Mouse (Mus musculus): Measurements from ENCODE around the gene Prss12.
"Not testable (repeated sequence)": the region's sequence is repeated elsewhere in the genome, so short reads cannot be mapped to it uniquely, and the experiment has no call there.

The Prss12 gene

GRCm38 (mm10) chr3:123481266-123481665 is 34.6 kb downstream of the Prss12 start:
- DNase-seq: no peak

DNA sequence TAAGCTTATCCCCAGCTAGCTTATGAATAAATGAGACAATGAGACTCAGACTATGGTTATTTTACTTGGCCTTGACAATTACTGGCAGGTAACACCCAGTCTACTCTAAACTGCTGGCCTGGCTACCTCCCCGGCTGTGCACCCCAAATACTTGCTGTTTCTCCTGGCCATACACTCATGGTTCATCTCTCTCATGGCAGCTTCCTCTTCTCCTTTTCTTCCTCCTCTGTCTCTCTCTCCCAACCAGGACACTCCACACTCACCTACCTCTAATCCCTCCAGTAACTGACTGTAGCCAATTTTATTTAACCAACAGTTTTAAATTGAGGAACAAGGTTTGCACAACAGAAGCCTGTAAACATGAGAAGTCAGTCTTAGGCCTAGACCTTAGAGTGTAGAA is 45.1 kb downstream of the Prss12 start:
- DNase-seq: no peak

DNA sequence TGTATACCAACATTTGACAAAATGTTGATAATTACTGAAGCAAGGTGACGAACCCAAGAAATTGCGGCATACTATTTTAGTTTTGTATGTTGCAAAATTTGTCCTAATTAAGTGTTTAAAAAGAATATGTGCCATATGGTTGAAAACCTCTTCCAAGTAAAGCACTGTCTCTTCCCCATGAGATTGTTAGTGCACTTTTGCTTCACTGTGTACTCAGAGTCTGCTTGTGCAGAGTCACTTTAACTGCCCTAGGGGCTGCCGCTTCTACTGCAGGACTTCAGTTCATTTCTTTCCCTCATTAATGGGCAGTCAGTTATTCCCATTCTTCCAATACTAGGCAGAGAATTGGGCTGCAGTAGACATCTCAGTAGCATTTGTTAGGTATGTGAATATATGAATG is 46.5 kb downstream of the Prss12 start:
- no peak for DNase-seq

GRCm38 (mm10) chr3:123495088-123495487 is 48.4 kb downstream of the Prss12 start:
- DNase-seq: no peak

- no peak for DNase-seq
Observed at GRCm38 (mm10) chr3:123498787-123499186, 52.1 kb downstream of the Prss12 start.

DNA sequence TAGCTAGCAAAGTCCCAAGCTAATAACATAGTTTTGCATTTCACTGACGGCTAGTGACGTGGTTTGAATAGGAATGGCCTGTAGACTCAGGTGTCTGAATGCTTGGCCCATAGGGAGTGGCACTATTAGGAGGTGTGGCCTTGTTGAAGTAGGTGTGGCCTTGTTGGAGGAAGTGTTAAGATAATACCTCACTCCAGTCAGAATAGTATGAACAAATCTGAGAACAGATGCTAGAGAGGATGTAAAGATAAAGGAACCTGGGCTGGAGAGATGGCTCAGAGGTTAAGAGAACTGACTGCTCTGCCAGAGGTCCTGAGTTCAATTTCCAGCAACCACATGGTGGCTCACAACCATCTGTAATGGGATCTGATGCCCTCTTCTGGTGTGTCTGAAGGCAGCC is 55.1 kb downstream of the Prss12 start:
- DNase-seq: not testable (repeated sequence)

GRCm38 (mm10) chr3:123503943-123504342 is 57.2 kb downstream of the Prss12 start:
- no peak for DNase-seq

- DNase-seq: no peak
Observed at GRCm38 (mm10) chr3:123504783-123505182, 58.1 kb downstream of the Prss12 start.

- DNase-seq: peak; percentile 89
Observed at GRCm38 (mm10) chr3:123505778-123506667, 59.3 kb downstream of the Prss12 start.

- peak; percentile 76 for DNase-seq
Observed at GRCm38 (mm10) chr3:123506699-123507662, 60.3 kb downstream of the Prss12 start.

DNA sequence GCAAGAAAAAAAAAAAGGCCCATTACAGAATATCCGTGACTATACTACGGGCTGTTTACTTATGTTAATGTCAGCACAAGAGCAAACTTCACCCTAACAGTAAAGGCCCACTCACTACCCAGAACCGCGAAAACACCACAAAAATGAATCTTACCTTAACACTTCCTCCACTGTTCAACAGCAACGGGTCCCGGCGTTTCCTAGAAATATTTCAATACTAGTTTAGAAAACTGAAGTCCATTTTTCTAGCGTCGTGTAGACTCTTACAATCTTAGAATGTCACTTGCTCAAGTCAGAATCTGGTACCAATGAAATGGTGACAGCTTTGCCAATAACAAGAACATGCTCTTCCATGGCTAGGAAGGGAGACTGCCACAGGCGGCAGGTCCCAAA is 60.9 kb downstream of the Prss12 start:
- DNase-seq: no peak

- DNase-seq: peak; percentile 100
Observed at GRCm38 (mm10) chr3:123508056-123508674, 61.5 kb downstream of the Prss12 start.

DNA sequence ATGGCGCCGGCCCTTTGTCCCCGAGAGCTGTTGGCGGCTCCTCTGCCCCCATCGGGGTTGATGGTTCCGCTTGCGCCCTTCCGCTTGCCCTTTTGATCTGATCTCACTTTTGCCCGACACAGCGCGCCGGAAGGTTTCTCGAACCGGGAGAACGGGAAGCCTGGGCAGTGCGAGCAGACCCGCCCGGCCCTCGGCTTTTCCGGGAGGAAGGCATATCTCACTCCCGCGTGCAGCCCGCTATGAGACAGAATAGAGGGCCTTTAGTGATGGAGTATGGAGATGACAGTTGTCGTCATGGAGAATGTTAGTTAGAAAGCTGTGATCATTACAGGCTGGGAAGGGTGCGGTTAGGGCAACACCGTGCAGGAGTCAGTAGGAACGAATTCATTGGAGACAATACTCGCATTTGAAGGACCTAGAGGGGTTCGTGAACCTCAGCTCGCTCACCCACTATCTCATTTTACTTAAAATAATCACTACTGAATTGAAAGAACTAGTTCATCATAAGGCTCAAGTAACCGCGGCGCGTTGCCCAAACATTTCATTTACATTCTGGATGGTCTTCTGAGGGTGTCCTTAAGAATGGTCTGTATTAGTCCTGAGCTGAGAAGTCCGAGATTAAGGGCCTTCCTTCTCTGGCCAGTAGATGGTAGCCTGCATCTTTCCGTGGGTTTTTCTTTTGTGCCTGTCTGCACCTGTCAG is 62.1 kb downstream of the Prss12 start:
- DNase-seq: no peak

- no peak for DNase-seq
Observed at GRCm38 (mm10) chr3:123511818-123512217, 65.1 kb downstream of the Prss12 start.

DNA sequence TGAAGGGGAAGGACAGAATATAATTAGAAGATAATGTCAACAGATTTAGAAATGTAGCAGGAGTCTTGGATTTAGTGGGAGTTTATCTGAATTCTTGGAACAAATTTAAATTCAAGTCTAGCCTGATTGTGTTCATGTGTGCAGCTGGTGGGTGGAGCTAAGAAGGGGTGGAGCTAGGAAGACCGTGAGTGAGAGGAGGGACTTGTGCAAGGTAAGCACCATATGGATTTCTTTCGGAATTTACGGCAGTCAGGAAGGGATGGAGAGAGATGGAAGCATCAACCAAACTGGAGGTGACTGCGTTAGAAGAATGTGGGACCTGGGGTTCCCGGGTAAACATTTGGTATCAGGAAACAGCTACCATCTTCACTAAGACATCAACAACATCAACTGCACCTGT is 68.2 kb downstream of the Prss12 start:
- DNase-seq: no peak

- no peak for DNase-seq
Observed at GRCm38 (mm10) chr3:123515600-123516359, 69.1 kb downstream of the Prss12 start.

DNA sequence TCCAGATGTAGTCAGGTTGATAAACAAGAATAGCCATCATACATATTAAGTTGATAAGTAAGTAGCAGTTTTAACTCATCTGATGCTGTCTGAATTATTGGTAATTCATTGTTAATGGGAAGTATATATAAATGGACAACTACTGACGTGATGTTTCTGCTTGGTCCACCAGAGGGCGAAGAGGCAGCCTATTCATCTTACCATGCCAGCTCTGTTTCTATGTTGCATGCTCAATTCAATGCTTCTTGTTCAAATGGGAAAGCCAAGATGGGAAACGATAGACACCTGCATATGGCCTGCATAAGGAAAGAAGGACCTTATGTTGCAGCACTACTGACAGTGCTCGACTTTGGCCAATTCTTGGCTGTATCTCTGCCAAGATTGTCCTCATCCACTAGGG is 70.1 kb downstream of the Prss12 start:
- DNase-seq: no peak

DNA sequence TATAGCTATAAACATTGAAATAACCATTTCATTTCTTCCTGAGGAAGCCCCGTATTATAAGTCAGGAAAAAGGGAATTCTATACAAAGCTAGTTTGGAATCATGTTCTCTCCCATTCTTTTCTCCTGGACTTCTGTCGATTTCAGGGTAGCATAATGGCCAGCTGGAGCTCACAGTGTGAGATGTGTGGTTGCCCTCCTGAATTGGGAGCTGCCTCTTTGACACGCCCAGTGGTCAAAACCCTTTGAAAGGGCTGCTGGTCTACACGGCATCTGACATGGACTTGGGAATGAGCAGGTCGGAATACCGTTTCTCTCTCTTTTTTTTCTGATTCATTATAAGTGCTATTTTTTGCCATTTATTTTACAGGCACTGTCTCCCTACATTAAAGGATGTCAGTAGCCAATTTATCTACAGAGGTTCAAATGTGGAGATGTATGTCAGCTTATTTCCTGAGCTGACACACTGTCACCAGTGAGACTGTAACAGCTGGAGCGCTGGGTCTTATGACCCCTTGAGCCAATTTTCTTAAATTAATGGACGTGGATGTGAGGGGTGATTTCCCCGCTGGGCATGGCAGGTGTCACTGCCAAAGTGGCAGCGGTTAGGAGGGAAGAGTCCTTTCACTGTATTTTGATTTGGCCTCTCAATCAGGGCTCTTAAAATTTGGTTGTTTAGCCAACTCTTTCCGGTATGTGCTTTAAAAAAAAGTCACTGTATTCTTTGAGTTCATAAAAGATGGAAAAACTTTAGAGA is 79.8 kb downstream of the Prss12 start:
- no peak for DNase-seq

- no peak for DNase-seq
Observed at GRCm38 (mm10) chr3:123527806-123528507, 81.2 kb downstream of the Prss12 start.

DNA sequence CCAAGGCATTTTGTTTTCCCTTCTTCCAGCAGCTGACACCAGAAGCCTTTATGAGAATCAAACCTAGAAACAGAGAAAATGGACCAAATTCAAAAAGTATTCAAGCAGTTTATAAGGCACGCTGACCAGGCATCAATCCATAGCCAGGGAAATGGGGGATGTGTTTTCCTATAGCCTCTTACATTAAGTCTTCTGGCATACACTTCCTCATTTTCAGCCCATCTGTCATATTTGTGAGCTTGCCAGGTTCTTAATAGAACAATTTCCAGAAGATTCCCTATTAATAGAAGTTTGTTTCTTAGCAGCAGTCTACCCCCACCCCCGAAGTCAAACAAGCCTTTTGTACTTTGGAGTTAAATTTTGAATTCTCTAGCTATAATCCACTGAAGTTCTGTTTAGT is 84.4 kb downstream of the Prss12 start:
- DNase-seq: no peak
